Mouse (Mus musculus): ENCODE measurements around the gene Krtap19-2.

- no peak for TF ChIP-seq CTCF (IDR thresholded peaks at IDR 0.05; ENCODE audit: low read depth)
- no peak for TF ChIP-seq EP300 (optimal IDR thresholded peaks at IDR 0.05)
These were observed 22.3 kb upstream of the Krtap19-2 start, which contains the start of gene Krtap19-5 for GRCm38 (mm10) chr16:88896357-88896756.

All from stomach, postnatal 0 days (tissue).